Mouse (Mus musculus): ENCODE results near the gene Tesk1. TPM values are rescaled to one million over a fixed set of nuclear protein-coding genes. Genes with fewer than 3 reads are reported as not detected.

Tesk1 gene
- polyA plus RNA-seq, 1 experiment from 2014 or later = 3.5 TPM

DNA sequence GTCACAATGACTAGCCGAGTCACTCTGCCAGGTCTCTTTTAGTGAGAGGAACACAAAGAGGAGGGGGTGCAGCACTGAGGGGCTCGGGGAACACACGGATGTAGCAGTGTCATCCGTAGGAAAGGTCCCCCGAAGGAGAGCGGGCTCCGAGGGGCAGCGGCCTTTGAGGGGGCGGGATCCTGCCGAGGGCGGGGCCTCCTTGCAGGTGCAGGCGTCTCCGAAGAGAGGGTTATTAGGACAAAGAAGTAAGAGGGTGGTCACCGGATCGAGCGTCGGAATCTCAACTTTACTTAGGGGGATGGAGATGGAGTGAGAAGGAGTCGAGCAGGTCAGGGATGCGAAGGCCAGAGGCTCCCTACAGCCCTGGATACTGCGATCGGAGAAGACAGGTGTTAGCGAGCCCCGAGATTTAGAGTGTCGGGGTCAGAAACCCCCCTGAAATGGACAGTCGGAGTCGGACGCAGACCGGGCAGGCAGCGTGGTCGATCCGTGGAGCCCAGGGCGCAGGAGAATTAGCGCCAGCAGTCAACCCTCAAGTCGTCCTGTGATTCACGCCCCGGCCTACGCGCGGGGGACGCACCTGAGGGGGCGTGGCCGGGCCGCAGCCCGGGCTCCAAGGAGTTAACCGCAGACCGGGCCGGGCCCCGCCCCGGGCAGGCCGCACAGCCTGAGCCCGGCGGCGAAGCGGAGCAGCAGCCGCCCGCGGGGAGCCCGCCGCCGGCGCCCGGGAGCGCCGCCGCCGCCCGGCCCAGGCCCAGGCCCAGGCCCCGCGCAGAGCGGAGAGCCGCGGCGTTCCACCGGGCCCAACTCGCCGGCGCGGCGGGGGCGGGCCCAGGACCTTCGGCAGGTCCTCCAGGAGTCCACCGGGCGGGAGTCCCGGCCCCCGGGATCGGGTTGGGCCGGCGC lies 970 bp downstream of the Tesk1 start:
- Histone ChIP-seq H3K4me1 (peaks cover 27% of the 10 kb centered on the region), H3K27me3 (ENCODE audit: poor library complexity, severe bottlenecking) (peaks cover 11% of the 10 kb centered on the region; the same call in 1 of the 2 replicates), H3K9me3 (no peaks in the 10 kb centered on the region), H3K36me3 (replicated peaks) (peaks cover 30% of the 10 kb centered on the region), H3K27ac (peak overlapping the region; percentile 94), H3K4me3 (peak overlapping the region; percentile 92)
- under 1% methylated on average over 88 of the region's 88 CpGs for WGBS
- peak; percentile 61 for DNase-seq (ENCODE audit: extremely low spot score, low spot score)

DNA sequence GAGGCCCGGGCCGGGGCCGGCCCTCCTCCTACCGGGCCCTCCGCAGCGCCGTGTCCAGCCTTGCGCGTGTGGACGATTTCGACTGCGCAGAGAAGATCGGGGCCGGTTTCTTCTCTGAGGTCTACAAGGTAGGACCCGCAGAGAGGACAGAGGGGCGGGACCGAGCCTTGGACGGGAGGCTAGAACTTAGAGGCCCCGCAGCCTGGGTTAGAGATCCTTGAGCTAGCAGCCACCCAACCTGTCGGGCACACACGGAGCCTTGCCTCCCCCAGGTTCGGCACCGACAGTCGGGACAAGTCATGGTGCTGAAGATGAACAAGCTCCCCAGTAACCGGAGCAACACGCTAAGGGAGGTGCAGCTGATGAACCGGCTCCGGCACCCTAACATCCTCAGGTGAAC lies 1.8 kb downstream of the Tesk1 start:
- 1% methylated on average over 28 of the region's 28 CpGs for WGBS
- peak overlapping the region; percentile 94 for H3K27ac ChIP-seq
- H3K36me3 ChIP-seq (replicated peaks) = peaks cover 38% of the 10 kb centered on the region
- H3K9me3 ChIP-seq = no peaks in the 10 kb centered on the region
- peaks cover 27% of the 10 kb centered on the region for H3K4me1 ChIP-seq
- peaks cover 11% of the 10 kb centered on the region; the same call in 1 of the 2 replicates for H3K27me3 ChIP-seq (ENCODE audit: poor library complexity, severe bottlenecking)
- H3K4me3 ChIP-seq = peak overlapping the region; percentile 92
- peak; percentile 42 for DNase-seq (ENCODE audit: extremely low spot score, low spot score)

DNA sequence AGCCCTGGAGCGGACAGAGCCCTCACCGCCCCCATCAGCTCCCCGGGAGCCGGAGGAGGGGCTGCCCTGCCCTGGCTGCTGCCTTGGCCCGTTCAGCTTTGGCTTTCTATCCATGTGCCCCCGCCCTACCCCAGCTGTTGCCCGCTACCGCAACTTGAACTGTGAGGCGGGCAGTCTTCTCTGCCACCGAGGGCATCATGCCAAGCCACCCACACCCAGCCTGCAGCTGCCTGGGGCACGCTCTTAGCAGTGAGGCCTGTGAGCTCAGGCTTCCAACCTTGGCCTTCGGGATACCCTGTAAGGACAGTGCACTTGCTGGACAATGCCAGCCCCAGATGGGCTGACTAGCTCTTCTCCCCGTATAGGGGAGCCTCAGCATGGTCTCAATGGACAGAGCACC lies 5.5 kb downstream of the Tesk1 start:
- Histone ChIP-seq H3K9me3 (no peaks in the 10 kb centered on the region), H3K27me3 (ENCODE audit: poor library complexity, severe bottlenecking) (peaks cover 22% of the 10 kb centered on the region), H3K36me3 (replicated peaks) (peaks cover 39% of the 10 kb centered on the region), H3K4me1 (peaks cover 21% of the 10 kb centered on the region), H3K4me3 (0 out of 2 replicates have a peak overlapping the region, but pooled peaks have one; percentile 2), H3K27ac (no peak overlapping the region)
- 90% methylated on average over 13 of the region's 13 CpGs for WGBS
- DNase-seq (ENCODE audit: extremely low spot score, low spot score) = no peak

DNA sequence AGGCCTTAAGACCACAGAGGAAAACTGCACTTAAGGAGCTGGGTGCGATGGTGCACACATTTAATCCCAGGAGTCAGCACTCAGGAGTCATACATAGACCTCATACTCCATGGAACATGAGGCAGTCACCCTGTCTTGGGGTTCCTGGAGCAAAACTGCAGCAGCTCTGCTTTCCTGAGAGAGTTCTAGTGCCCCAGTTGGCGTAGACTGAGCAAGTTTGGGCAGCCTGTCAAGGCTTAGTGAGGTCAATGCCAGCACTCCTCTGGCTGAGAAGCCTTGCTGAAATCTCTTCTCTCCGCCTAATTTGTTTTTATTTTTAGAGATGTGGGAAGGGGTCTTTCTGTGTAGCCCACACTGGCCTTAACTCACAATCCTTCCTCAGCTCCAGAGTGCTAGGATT lies 6.8 kb downstream of the Tesk1 start:
- WGBS = 82% methylated on average over 3 of the region's 3 CpGs
- Histone ChIP-seq H3K4me1 (peaks cover 22% of the 10 kb centered on the region), H3K9me3 (no peaks in the 10 kb centered on the region), H3K27me3 (ENCODE audit: poor library complexity, severe bottlenecking) (peaks cover 35% of the 10 kb centered on the region), H3K4me3 (no peak overlapping the region), H3K27ac (no peak overlapping the region), H3K36me3 (replicated peaks) (peaks cover 39% of the 10 kb centered on the region)
- no peak for DNase-seq (ENCODE audit: extremely low spot score, low spot score)

DNA sequence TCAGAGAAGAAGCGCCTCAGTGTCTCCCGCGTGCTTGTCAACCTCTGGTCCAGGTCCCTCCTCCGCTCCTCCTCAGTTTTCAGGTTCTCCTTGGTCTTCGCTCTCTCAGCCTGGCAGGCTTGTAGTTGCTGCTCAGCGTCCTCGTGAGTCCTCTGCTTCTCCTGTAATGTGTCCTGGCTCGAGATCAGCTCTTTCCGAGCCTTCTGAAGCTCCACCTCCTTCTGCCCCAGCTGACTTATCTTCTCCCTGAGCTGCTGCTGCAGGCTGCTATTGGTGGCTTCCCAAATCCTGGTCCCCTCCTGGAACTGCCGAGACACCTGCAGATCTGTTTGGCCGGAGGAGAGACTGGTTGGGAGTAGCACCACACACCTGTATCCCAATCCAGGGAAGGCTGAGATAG lies 10.6 kb downstream of the Tesk1 start:
- Histone ChIP-seq H3K4me3 (no peak overlapping the region), H3K4me1 (peaks cover 29% of the 10 kb centered on the region), H3K9me3 (no peaks in the 10 kb centered on the region), H3K27me3 (ENCODE audit: poor library complexity, severe bottlenecking) (peaks cover 49% of the 10 kb centered on the region), H3K27ac (no peak overlapping the region), H3K36me3 (replicated peaks) (peaks cover 13% of the 10 kb centered on the region)
- no peak for DNase-seq (ENCODE audit: extremely low spot score, low spot score)
- 64% methylated on average over 11 of the region's 11 CpGs for WGBS

DNA sequence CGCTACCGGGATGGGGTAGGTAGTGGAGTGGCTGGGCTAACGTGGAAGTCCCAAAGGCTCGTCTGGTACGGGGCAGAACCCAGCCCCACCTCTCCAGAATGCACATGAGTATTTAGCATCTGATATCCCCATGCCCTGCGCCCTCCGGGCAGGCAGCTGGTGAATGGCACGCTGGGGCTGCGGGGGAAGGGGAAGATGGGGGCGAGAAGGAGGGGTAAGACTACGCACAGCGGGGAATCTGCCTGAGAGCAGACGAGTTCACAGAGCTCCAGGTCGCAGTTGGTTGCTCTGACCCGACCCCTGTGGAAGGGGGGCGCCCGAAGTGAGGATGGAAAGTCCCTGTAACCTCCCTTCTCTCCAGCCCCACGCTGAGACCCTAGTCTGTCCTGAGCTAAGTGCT lies 11.7 kb downstream of the Tesk1 start:
- WGBS = 1% methylated on average over 18 of the region's 18 CpGs
- Histone ChIP-seq H3K4me1 (peaks cover 29% of the 10 kb centered on the region), H3K36me3 (replicated peaks) (peaks cover 2% of the 10 kb centered on the region), H3K27ac (peak overlapping the region; percentile 12; the same call in 1 of the 2 replicates), H3K4me3 (peak overlapping the region; percentile 42), H3K27me3 (ENCODE audit: poor library complexity, severe bottlenecking) (peaks cover 49% of the 10 kb centered on the region), H3K9me3 (no peaks in the 10 kb centered on the region)
- peak; percentile 21 for DNase-seq (ENCODE audit: extremely low spot score, low spot score)

DNA sequence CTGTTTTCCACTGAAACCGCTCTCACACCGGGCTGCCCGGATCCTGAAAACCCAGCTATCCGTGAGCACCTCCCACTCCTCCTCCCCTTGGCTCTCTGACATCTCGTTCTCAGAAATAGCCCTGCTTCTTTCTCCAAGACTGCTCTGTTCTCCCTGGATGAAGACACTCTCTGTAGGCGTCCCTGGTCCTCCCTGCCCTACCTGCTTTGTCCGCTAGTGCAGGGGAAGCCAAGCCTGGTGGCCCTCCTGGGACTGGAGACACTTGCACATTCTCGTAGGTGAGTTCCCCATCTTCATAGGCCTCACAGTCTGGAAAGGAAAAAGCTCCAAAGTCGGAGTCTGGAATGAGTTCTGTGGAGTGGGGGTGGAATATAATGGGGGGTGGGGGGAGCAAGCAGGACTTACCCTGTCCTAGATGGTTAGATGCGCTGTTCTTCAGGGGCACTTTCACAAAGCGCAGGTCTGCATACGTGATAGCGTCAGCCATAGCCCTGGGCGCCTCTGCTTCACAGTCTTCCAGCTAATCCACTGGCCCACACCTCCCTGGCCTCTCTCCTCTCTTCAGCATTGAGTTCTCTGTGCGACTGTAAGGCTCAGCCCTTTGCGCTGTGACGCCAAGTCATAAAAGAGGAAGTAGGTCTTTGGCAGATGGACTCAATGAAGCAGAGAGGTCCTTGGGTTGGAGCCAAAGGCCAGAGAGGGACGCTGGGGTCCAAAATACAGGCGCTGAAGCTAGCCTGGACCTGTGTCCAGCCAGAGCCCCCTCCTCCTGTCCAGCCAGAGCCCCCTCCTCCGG lies 12.5 kb downstream of the Tesk1 start, which contains the start of gene Cd72:
TSS of gene Cd72 (minus strand) at position 588 of the 796 bp plus-strand sequence.
- Histone ChIP-seq H3K4me3 (peak within 1 kb of the TSS; percentile 42), H3K36me3 (replicated peaks) (no peaks in the 10 kb centered on the region), H3K9me3 (no peaks in the 10 kb centered on the region), H3K4me1 (peaks cover 29% of the 10 kb centered on the region), H3K27me3 (ENCODE audit: poor library complexity, severe bottlenecking) (peaks cover 49% of the 10 kb centered on the region), H3K27ac (peak within 1 kb of the TSS; percentile 12; the same call in 1 of the 2 replicates)
- WGBS = 36% methylated on average over 20 of the region's 20 CpGs
- no peak for DNase-seq (ENCODE audit: extremely low spot score, low spot score)

DNA sequence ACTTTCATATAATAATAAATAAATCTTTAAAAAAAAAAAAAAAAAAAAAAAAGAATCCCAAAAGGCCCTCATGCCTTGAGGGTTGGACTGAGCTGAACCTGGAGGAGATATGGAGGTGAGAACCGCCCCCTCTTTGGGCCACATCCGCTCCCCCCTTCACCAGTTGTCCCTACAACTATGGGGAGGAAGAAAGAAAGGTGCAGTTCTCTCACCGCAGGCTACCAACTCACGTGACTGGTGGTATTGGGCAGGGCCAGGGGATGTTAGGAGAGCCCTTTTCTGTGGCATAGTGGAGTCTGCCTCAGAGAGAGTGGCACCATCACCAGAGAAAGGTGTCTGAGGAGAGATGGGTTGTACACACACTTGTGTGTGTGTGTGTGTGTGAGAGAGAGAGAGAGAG lies 14.7 kb downstream of the Tesk1 start:
- Histone ChIP-seq H3K27me3 (ENCODE audit: poor library complexity, severe bottlenecking) (peaks cover 46% of the 10 kb centered on the region), H3K4me1 (peaks cover 33% of the 10 kb centered on the region), H3K36me3 (replicated peaks) (no peaks in the 10 kb centered on the region), H3K4me3 (no peak overlapping the region), H3K27ac (no peak overlapping the region), H3K9me3 (no peaks in the 10 kb centered on the region)
- WGBS = 25% methylated on average over 4 of the region's 4 CpGs
- DNase-seq (ENCODE audit: extremely low spot score, low spot score) = no peak

DNA sequence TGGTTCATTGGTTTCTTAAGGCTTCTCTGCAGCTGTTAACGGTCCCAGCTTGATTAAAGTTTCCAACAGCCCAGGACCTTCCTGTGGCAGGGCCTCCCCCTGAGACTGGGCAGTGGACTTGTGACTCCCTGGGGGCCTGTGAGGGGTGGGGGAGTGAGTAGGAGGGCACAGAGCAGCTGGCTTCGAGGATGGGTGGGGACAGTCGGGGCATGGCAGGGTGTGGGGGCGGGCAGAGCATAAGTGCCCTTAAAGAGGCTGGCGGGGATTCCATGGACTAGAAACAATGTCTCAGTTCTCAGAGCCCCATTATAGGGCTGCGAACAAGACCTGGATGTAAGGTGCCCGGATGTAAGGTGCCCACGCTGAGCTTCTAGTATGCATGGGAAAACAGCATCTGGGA lies 15.4 kb downstream of the Tesk1 start:
- whole genome bisulfite sequencing = 29% methylated on average over 8 of the region's 8 CpGs
- no peaks in the 10 kb centered on the region for H3K9me3 ChIP-seq
- no peak overlapping the region for H3K4me3 ChIP-seq
- H3K27me3 ChIP-seq (ENCODE audit: poor library complexity, severe bottlenecking) = peaks cover 39% of the 10 kb centered on the region
- 0 out of 2 replicates have a peak overlapping the region, but pooled peaks have one; percentile 44 for H3K27ac ChIP-seq
- H3K36me3 ChIP-seq (replicated peaks) = no peaks in the 10 kb centered on the region
- H3K4me1 ChIP-seq = peaks cover 33% of the 10 kb centered on the region
- DNase-seq (ENCODE audit: extremely low spot score, low spot score) = no peak

DNA sequence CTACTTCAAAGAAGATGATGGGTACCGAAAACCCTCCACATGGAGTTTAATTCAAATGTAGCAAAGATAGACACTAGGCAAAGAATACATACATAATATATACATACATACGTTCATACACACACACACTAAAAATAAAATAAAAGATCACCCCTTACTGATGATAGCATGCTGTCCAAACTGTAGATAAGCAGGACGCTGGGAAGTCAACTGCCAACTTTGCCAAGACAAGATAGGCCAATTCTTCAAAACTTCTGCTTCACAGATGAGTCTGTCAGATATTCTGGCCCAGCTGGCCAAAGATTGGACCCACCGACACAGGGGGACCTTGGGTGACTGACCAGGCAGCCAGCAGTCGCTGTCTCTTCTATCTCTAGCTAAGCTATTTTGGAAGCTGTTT lies 21.4 kb downstream of the Tesk1 start:
- 90% methylated on average over 5 of the region's 5 CpGs for WGBS
- no peak for DNase-seq (ENCODE audit: extremely low spot score, low spot score)
- H3K4me3 ChIP-seq = no peak overlapping the region
- H3K36me3 ChIP-seq (replicated peaks) = no peaks in the 10 kb centered on the region
- peaks cover 4% of the 10 kb centered on the region for H3K4me1 ChIP-seq
- H3K9me3 ChIP-seq = no peaks in the 10 kb centered on the region
- H3K27me3 ChIP-seq (ENCODE audit: poor library complexity, severe bottlenecking) = no peaks in the 10 kb centered on the region
- H3K27ac ChIP-seq = no peak overlapping the region

DNA sequence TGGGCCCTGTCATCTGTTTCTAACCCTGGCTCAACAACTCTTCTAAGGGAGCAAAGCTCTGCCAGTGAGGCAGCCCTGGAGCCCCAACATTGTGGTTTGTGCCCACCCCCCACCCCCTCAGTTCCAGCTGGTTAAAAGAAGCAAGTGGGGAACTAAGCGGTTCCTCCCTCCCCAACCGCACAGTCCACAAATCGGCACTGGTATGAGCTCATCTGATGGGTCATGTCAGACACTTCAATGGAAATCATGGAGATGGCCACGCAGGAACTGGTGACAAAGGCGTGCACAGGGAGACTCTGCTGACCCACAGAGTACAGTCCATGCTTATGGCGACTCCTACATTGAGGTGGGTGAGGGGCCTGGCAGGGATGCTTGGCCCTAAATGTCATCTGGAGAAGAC lies 24.2 kb downstream of the Tesk1 start:
- 86% methylated on average over 6 of the region's 6 CpGs for WGBS
- DNase-seq (ENCODE audit: extremely low spot score, low spot score) = no peak
- Histone ChIP-seq H3K4me3 (no peak overlapping the region), H3K4me1 (no peaks in the 10 kb centered on the region), H3K36me3 (replicated peaks) (no peaks in the 10 kb centered on the region), H3K27ac (no peak overlapping the region), H3K9me3 (no peaks in the 10 kb centered on the region), H3K27me3 (ENCODE audit: poor library complexity, severe bottlenecking) (no peaks in the 10 kb centered on the region)

DNA sequence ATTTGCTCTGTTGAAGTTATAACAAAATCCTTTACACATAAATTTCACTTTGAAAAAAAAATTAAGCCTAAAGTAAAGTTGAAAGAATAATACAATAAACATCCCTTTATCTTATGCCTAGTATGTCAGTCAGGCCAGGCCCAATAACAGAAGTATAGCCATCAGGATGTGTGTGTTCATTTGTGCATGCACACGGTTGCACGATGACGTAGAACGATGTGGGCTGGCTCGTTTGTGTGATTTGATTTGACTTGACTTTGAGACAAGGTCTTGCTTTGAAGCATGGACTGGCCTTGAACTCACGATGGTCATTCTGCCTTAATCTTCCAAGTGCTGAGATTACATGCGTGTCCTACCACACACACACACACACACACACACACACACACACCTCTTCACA lies 25.1 kb downstream of the Tesk1 start:
- Histone ChIP-seq H3K36me3 (replicated peaks) (no peaks in the 10 kb centered on the region), H3K27me3 (ENCODE audit: poor library complexity, severe bottlenecking) (no peaks in the 10 kb centered on the region), H3K27ac (no peak overlapping the region), H3K4me1 (no peaks in the 10 kb centered on the region), H3K9me3 (no peaks in the 10 kb centered on the region), H3K4me3 (no peak overlapping the region)
- DNase-seq (ENCODE audit: extremely low spot score, low spot score) = no peak
- 92% methylated on average over 7 of the region's 7 CpGs for WGBS

Measured in forebrain, embryonic 10.5 days (tissue).